Mouse (Mus musculus) CH12.LX (cell line): Measurements from ENCODE around the gene Gtf2h4. TPM values are rescaled to one million over a fixed set of nuclear protein-coding genes. Genes with fewer than 3 reads are reported as not detected.

ENCODE experiments used
- DNase-seq: peaks from one replicate; pipeline ENCODE4 v3.0.0-alpha.2; 2013; ENCODE audit errors: extremely low read depth
- H3K27ac ChIP-seq: 2 replicates; pipeline ENCODE4 v1.5.1; 2012; ENCODE audit warnings: low read depth, mild to moderate bottlenecking, control low read depth, moderate library complexity; ENCODE audit not compliant: insufficient read depth
- H3K27me3 ChIP-seq: replicated peaks from 2 replicates; pipeline ENCODE3; 2012; ENCODE audit warnings: inconsistent platforms
- H3K36me3 ChIP-seq, 2 experiments: replicated peaks in 1 of 2; 2 replicates each; pipeline versions ENCODE3 to v1.6.1; 2012; ENCODE audit warnings: inconsistent platforms in 1 of 2, low read length in 1 of 2, mild to moderate bottlenecking in 1 of 2, mixed read lengths in 1 of 2, moderate library complexity in 1 of 2; ENCODE audit not compliant: control insufficient read depth in 1 of 2, insufficient read depth in 1 of 2
- H3K4me1 ChIP-seq, 2 experiments: 2 replicates each; pipeline ENCODE4 v1.6.1; 2012; ENCODE audit warnings: inconsistent platforms in 1 of 2, moderate library complexity in 1 of 2; ENCODE audit not compliant: insufficient read depth in 2 of 2, control insufficient read depth in 1 of 2
- H3K4me2 ChIP-seq: 2 replicates; pipeline ENCODE4 v1.6.1; 2012; ENCODE audit warnings: low read depth, mild to moderate bottlenecking, control low read depth; ENCODE audit not compliant: poor library complexity, insufficient read depth, severe bottlenecking
- H3K4me3 ChIP-seq, 3 experiments: fragments of 150-350 bp in 1 of 3; sonication (generic) in 1 of 3; replicated peaks in 1 of 3; 2 replicates each; pipeline versions ENCODE3 to v1.5.1; 2011 to 2012; ENCODE audit warnings: low read depth in 2 of 3, low read length in 2 of 3, mild to moderate bottlenecking in 2 of 3, moderate library complexity in 2 of 3, control low read depth in 1 of 3, improper control_type of control experiment in 1 of 3, inconsistent platforms in 1 of 3, mixed read lengths in 1 of 3; ENCODE audit not compliant: poor library complexity in 1 of 3
- H3K79me2 ChIP-seq: replicated peaks from 2 replicates; pipeline ENCODE4 v1.6.1; 2012; ENCODE audit warnings: mild to moderate bottlenecking, moderate library complexity; ENCODE audit not compliant: control insufficient read depth, poor library complexity, insufficient read depth, severe bottlenecking; ENCODE audit errors: extremely low read depth
- H3K9ac ChIP-seq: 2 replicates; pipeline ENCODE4 v1.6.1; 2012; ENCODE audit warnings: low read depth, mild to moderate bottlenecking, control low read depth, moderate library complexity; ENCODE audit not compliant: insufficient read depth
- H3K9me3 ChIP-seq: replicated peaks from 2 replicates; pipeline ENCODE3; 2012; ENCODE audit warnings: low read length, inconsistent platforms, mixed read lengths
- CTCF ChIP-seq, 2 experiments: IDR thresholded peaks in 1 of 2; conservative IDR thresholded peaks in 1 of 2; 2 replicates each; pipeline ENCODE4 v1.5.1; 2011 to 2012; ENCODE audit warnings: low read depth in 2 of 2, low read length in 2 of 2, improper control_type of control experiment in 1 of 2, inconsistent platforms in 1 of 2, mild to moderate bottlenecking in 1 of 2, moderate library complexity in 1 of 2
- ELF1 ChIP-seq: IDR thresholded peaks from 2 replicates; pipeline ENCODE4 v1.6.1; 2014; ENCODE audit warnings: low read depth, mild to moderate bottlenecking, inconsistent platforms, low read length, improper control_type of control experiment
- ETS1 ChIP-seq: conservative IDR thresholded peaks from 2 replicates; pipeline ENCODE4 v1.6.1; 2012; ENCODE audit warnings: low read depth, mild to moderate bottlenecking, inconsistent platforms, low read length, improper control_type of control experiment, moderate library complexity
- IRF4 ChIP-seq: IDR thresholded peaks from 2 replicates; pipeline ENCODE4 v1.6.1; 2014; ENCODE audit warnings: low read depth, mild to moderate bottlenecking, inconsistent platforms, low read length, improper control_type of control experiment
- MAX ChIP-seq: IDR thresholded peaks from 2 replicates; pipeline ENCODE4 v1.6.1; 2011; ENCODE audit warnings: low read length, improper control_type of control experiment
- MEF2A ChIP-seq: IDR thresholded peaks from 2 replicates; pipeline ENCODE4 v1.6.1; 2014; ENCODE audit warnings: low read depth, mild to moderate bottlenecking, inconsistent platforms, low read length, improper control_type of control experiment, borderline replicate concordance
- MXI1 ChIP-seq: IDR thresholded peaks from 2 replicates; pipeline ENCODE4 v1.6.1; 2011; ENCODE audit warnings: mild to moderate bottlenecking, low read depth, low read length, improper control_type of control experiment
- MYC ChIP-seq: IDR thresholded peaks from 2 replicates; pipeline ENCODE4 v1.6.1; 2011; ENCODE audit warnings: low read depth, mild to moderate bottlenecking, improper control_type of control experiment, low read length
- NRF1 ChIP-seq: IDR thresholded peaks from 2 replicates; pipeline ENCODE4 v1.6.1; 2014; ENCODE audit warnings: low read depth, mild to moderate bottlenecking, inconsistent platforms, low read length, improper control_type of control experiment, moderate library complexity
- POLR2A ChIP-seq: IDR thresholded peaks from 2 replicates; pipeline ENCODE4 v1.6.1; 2011; ENCODE audit warnings: low read depth, mild to moderate bottlenecking, improper control_type of control experiment, low read length
- RAD21 ChIP-seq: IDR thresholded peaks from 2 replicates; pipeline ENCODE4 v1.6.1; 2011; ENCODE audit warnings: low read depth, mild to moderate bottlenecking, low read length, improper control_type of control experiment, moderate library complexity
- RCOR1 ChIP-seq: conservative IDR thresholded peaks from 2 replicates; pipeline ENCODE4 v1.6.1; 2012; ENCODE audit warnings: low read depth, mild to moderate bottlenecking, inconsistent platforms, low read length, improper control_type of control experiment
- SIN3A ChIP-seq: IDR thresholded peaks from 2 replicates; pipeline ENCODE4 v1.6.1; 2012; ENCODE audit warnings: low read length, improper control_type of control experiment, inconsistent platforms
- SMC3 ChIP-seq: IDR thresholded peaks from 2 replicates; pipeline ENCODE4 v1.6.1; 2011; ENCODE audit warnings: low read depth, low read length, improper control_type of control experiment
- ZNF384 ChIP-seq: IDR thresholded peaks from 2 replicates; pipeline ENCODE4 v1.6.1; 2012; ENCODE audit warnings: low read depth, low read length, improper control_type of control experiment, inconsistent platforms
- dilution Hi-C: fragments of 300-500 bp; cut with MboI; formaldehyde crosslinking; loops from 2 replicates; pipeline ENCODE4 v1.14.3; 2020; ENCODE audit warnings: low sequenced_read_pairs; ENCODE audit not compliant: extremely low pct_unique_long_range_greater_than_20kb, extremely low pct_ligation_motif_present
- in situ Hi-C: fragments of 300-500 bp; cut with MboI; formaldehyde crosslinking; loops from 3 replicates; pipeline ENCODE4 v1.14.3; 2019; ENCODE audit warnings: low sequenced_read_pairs, low pct_ligation_motif_present, low pct_unique_long_range_greater_than_20kb, mixed read lengths
- polyA plus RNA-seq: library from polyadenylated mRNA; unstranded; fragments of >175 nt; gene quantifications from 2 replicates; pipeline ENCODE4 v1.2.1, GENCODE M21; 2012; ENCODE audit warnings: low read depth; ENCODE audit not compliant: insufficient read length
- total RNA-seq, 2 experiments: library from RNA; depleted of rRNA; stranded (reverse); fragments of 300-350 nt in 1 of 2; fragments of >200 nt in 1 of 2; gene quantifications; 2 replicates each; pipeline ENCODE4 v1.2.3; 2012 to 2014

Gtf2h4 gene
- total and polyA plus RNA-seq, 3 experiments, result 40.0 to 55.7 (median 40.7) TPM

DNA sequence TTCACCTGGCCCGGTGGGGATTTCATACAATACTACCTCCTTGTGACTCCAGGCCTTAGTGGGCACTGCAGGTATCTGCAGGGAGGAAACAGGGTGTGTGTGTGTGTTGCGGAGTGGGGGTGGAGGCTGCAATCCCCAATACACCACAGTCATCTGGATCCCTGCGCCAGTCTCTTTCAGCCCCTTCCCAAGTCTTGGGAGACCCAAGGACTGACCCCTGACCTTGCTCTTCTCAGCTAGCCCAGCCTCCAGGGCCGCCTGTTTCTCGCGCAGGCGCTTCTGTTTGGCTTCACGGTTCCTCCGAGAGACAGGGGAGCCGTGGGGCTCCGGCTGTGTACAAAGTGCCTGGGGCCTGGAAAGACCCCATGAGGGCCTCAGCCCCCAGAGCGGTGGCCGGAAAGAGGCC, 6.7 kb downstream of the Gtf2h4 start:
- DNase-seq, result peak; percentile 55
- Histone ChIP-seq H3K36me3 (peaks cover 48 to 71% of the 10 kb centered on the region in 2 experiments), H3K27me3 (no peaks in the 10 kb centered on the region), H3K9me3 (no peaks in the 10 kb centered on the region), H3K9ac (peak overlapping the region; percentile 80), H3K4me1 (peaks cover 7 to 21% of the 10 kb centered on the region in 2 experiments), H3K4me3 (peak overlapping the region; percentile 79 to 93 (median 87)), H3K4me2 (peak overlapping the region; percentile 26), H3K79me2 (no peaks in the 10 kb centered on the region), H3K27ac (peak overlapping the region; percentile 33)
- dilution Hi-C loops, result no loop called here
- in situ Hi-C loops, result no loop called here
- TF ChIP-seq NRF1 (peak; percentile 65), RCOR1 (no peak), SIN3A (peak; percentile 52; the same call in 1 of the 2 replicates)

DNA sequence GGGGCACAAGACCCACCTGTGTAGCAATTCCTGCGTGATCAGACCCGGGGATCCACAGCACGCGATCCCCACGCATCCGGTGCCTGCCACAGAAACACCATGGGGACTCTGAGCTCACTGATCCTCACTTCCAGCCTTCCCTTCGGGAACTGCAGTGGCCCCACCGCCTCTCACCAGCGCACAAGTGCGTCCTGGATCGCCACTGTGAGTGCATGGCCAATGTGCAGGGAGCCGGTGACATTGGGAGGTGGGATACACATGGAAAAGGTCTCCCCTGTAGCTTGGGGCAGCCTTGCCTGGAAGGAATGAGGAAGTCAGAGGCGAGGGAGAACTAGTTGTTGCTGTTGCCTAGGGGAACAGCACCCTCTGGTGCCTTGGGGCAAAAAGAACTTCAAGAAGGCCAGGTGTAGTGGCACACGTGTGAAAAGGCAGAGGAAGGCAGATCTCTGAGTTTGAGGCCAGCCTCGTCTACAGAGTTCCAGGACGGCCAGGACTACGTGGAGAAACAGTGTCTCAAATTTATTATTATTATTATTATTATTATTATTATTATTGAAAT, 7.5 kb downstream of the Gtf2h4 start:
- H3K9me3 ChIP-seq, result no peaks in the 10 kb centered on the region
- no peaks in the 10 kb centered on the region for H3K27me3 ChIP-seq
- no peaks in the 10 kb centered on the region for H3K79me2 ChIP-seq
- peak; percentile 83 for DNase-seq
- no peak overlapping the region for H3K9ac ChIP-seq
- H3K4me2 ChIP-seq, result no peak overlapping the region
- dilution Hi-C loops (no loop called here), in situ Hi-C loops (no loop called here)
- peaks cover 7 to 17% of the 10 kb centered on the region in 2 experiments for H3K4me1 ChIP-seq
- peaks cover 54 to 74% of the 10 kb centered on the region in 2 experiments for H3K36me3 ChIP-seq
- H3K27ac ChIP-seq, result no peak overlapping the region
- H3K4me3 ChIP-seq, result no peak overlapping the region
- TF ChIP-seq RAD21, result peak; percentile 74
- peak; percentile 53; the same call in 1 of the 2 replicates for TF ChIP-seq MAX
- TF ChIP-seq NRF1, result no peak
- no peak for TF ChIP-seq MEF2A
- TF ChIP-seq ELF1, result peak; percentile 64
- TF ChIP-seq ZNF384, result no peak
- 0 out of 2 replicates have a peak, but pooled peaks have one; percentile 17 for TF ChIP-seq IRF4
- TF ChIP-seq MYC, result 0 out of 2 replicates have a peak, but pooled peaks have one; percentile 49
- peak; percentile 65; the same call in 1 of the 2 replicates for TF ChIP-seq MXI1
- TF ChIP-seq POLR2A, result no peak
- peak; percentile 64 for TF ChIP-seq SMC3
- TF ChIP-seq CTCF (conservative IDR thresholded peaks at IDR 0.05 in 1 of 2, IDR thresholded peaks at IDR 0.05 in 1 of 2; ENCODE audit: low read depth in 2 of 2, low read length in 2 of 2), result peak in 1 of 2 experiments; percentile 84; a peak in 2 of 4 replicates

DNA sequence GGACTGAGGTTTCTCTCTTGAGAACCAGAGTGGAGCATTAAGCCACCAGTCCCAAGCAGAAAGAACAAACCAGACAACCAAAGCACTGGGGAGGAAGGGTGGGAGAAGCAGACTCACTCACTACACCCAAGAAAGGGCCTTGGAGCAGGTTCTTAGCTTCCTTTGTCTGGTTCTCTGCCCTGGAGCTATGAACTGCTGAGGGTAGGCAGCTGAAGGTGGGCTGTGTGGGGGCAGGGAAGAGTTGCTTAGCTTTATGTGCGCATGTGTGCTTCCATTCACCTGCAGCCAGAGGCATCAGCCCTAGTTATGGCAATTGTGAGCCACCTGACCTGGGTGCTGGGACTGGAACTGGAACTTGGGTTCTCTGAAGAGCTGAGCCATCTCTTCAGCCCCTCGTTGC, 20.5 kb downstream of the Gtf2h4 start:
- Histone ChIP-seq H3K4me3 (no peak overlapping the region), H3K36me3 (peaks cover 32 to 45% of the 10 kb centered on the region in 2 experiments), H3K9me3 (no peaks in the 10 kb centered on the region), H3K79me2 (no peaks in the 10 kb centered on the region), H3K4me1 (no peaks in the 10 kb centered on the region), H3K9ac (no peak overlapping the region), H3K27ac (no peak overlapping the region), H3K27me3 (peaks cover 9% of the 10 kb centered on the region), H3K4me2 (no peak overlapping the region)
- dilution Hi-C loops, result no loop called here
- no peak for DNase-seq
- in situ Hi-C loops, result no loop called here
- TF ChIP-seq MYC (no peak), ETS1 (no peak)
